Mouse (Mus musculus) small intestine, adult 2 months (tissue): ENCODE measurements around the gene Gadd45g. TPM values are rescaled to one million over a fixed set of nuclear protein-coding genes. Genes with fewer than 3 reads are reported as not detected.

Experiments
- H3K27ac ChIP-seq: fragments of 200-500 bp; 2 replicates; pipeline ENCODE4 v1.5.1; 2012; ENCODE audit warnings: low read depth, low read length, control low read depth, inconsistent platforms; ENCODE audit not compliant: insufficient read depth
- H3K27me3 ChIP-seq: fragments of 200-500 bp; 2 replicates; pipeline ENCODE4 v1.6.1; 2012; ENCODE audit warnings: mild to moderate bottlenecking, moderate library complexity, low read length, inconsistent platforms; ENCODE audit not compliant: control insufficient read depth, insufficient read depth
- H3K36me3 ChIP-seq: fragments of 200-500 bp; 2 replicates; pipeline ENCODE4 v1.6.1; 2012; ENCODE audit warnings: mild to moderate bottlenecking, low read length, control low read depth, inconsistent platforms; ENCODE audit not compliant: control insufficient read depth, insufficient read depth
- H3K4me1 ChIP-seq: fragments of 200-500 bp; 2 replicates; pipeline ENCODE4 v1.6.1; 2012; ENCODE audit warnings: low read length, inconsistent platforms, mixed read lengths; ENCODE audit not compliant: control insufficient read depth, insufficient read depth, insufficient read length
- H3K4me3 ChIP-seq: fragments of 200-500 bp; 2 replicates; pipeline ENCODE4 v1.5.1; 2012; ENCODE audit warnings: low read depth, mild to moderate bottlenecking, control low read depth, inconsistent platforms, low read length, moderate library complexity
- CTCF ChIP-seq: fragments of 200-500 bp; IDR thresholded peaks from 2 replicates; pipeline ENCODE4 v1.5.1; 2012; ENCODE audit warnings: low read depth, mild to moderate bottlenecking, control low read depth, inconsistent platforms, low read length, moderate library complexity, mixed read lengths; ENCODE audit not compliant: insufficient replicate concordance, insufficient read length; ENCODE audit errors: extremely low read depth
- POLR2A ChIP-seq: fragments of 200-500 bp; IDR thresholded peaks from 2 replicates; pipeline ENCODE4 v1.6.1; 2012; ENCODE audit warnings: low read depth, mild to moderate bottlenecking, control low read depth, inconsistent platforms, low read length, moderate library complexity
- WGBS: fragments of 180-500 bp; shearing (Covaris S2); methylation state at CpG from one replicate; pipeline ENCODE4 v1.1.7; 2018; 5-methylcytosine and 5-hydroxymethylcytosine counted together
- polyA plus RNA-seq: library from polyadenylated mRNA; depleted of rRNA; stranded (reverse); fragments of >200 nt; gene quantifications from 2 replicates; pipeline ENCODE4 v1.2.3, GENCODE M21; 2012

The Gadd45g gene
- polyA plus RNA-seq, 1 experiment = 42.2 TPM

DNA sequence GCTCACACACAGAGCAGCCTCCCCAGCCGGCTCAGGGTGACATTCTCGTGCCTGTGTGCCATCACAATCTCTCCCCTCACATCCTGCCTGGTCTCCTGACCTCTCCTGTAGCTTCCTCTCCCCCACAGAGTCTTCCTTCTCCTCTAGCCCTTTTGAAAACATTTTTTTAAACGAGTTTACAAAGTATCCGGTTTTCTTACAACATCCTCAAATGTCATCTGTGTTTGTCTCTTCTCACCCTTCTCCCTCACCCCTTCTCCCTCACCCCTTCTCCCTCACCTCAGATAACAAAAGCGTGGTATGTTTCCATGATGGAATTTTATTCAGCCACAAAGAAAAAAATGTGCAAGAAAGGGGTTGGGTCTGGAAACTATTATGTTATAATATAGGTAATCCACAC, 9.1 kb upstream of the Gadd45g start:
- Histone ChIP-seq H3K36me3 (no peaks in the 10 kb centered on the region), H3K27me3 (no peaks in the 10 kb centered on the region), H3K4me1 (no peaks in the 10 kb centered on the region; the same call in 1 of the 2 replicates), H3K27ac (no peak overlapping the region), H3K4me3 (no peak overlapping the region)
- WGBS = 30% methylated on average over 5 of the region's 5 CpGs
- TF ChIP-seq CTCF (no peak), POLR2A (no peak)

DNA sequence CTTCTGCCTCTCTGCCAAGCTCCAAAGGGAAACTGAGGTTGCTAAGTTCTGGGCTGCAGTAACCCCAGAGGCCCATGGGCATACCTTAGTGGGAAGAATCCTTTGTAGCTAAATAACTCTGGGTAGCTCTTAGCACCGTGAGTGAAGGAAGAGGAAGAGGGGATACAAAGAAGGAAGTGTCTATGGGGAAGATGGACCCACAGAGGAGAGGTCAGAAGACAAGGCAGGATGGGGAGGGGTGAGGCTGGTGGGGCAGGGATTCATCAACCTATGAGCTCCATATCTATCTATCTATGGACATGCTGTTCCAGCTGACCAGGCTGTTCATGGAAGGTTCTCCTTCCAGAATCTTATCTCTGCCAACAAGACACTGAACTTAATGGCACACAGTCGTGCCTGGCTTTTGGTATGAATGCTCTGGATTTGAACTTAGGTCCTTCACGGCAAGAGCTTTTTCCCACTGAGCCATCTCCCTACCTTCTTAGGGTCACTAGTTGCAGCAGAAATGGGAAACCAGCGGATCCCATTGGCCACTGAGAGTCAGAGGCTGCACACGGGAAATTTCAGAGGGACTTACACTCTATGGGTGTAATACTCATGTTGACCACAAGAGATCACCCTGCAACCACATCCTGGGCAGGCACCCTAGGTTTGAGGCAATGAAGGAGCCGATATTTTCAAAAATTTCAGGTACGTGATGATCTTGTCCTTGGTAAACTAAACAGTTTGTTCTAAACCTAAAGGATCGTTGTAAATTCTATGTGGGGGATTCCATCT, 7.0 kb upstream of the Gadd45g start:
- no peaks in the 10 kb centered on the region for H3K36me3 ChIP-seq
- H3K4me1 ChIP-seq = peaks cover 2% of the 10 kb centered on the region; the same call in 1 of the 2 replicates
- H3K27ac ChIP-seq = no peak overlapping the region
- H3K27me3 ChIP-seq = no peaks in the 10 kb centered on the region
- 13% methylated on average over 8 of the region's 8 CpGs for WGBS
- no peak overlapping the region for H3K4me3 ChIP-seq
- TF ChIP-seq CTCF (peak; percentile 58; the same call in 1 of the 2 replicates), POLR2A (no peak)

DNA sequence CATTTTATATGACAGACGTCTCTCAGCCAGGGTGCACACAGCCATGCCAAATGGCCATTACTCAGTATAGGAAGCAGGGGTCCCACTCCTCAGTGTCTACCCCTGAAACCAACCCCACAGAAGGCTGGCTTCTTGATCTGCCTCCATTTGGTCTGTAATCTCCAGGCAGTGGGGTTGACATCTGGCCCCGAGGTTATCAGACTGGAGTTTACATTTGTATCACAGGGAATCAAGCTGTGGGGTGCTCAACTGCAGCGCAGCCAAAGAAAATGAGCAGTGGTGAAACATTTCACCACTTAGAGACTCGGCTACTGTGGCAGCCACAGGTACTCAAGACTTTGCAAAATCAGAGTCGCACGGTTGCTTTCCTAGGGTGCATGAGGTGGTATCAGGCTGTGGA, 5.8 kb upstream of the Gadd45g start:
- 77% methylated on average over 6 of the region's 6 CpGs for WGBS
- H3K4me3 ChIP-seq = no peak overlapping the region
- no peaks in the 10 kb centered on the region for H3K36me3 ChIP-seq
- no peak overlapping the region for H3K27ac ChIP-seq
- peaks cover 6% of the 10 kb centered on the region; the same call in 1 of the 2 replicates for H3K4me1 ChIP-seq
- TF ChIP-seq POLR2A (no peak), CTCF (no peak)
- H3K27me3 ChIP-seq = no peaks in the 10 kb centered on the region

DNA sequence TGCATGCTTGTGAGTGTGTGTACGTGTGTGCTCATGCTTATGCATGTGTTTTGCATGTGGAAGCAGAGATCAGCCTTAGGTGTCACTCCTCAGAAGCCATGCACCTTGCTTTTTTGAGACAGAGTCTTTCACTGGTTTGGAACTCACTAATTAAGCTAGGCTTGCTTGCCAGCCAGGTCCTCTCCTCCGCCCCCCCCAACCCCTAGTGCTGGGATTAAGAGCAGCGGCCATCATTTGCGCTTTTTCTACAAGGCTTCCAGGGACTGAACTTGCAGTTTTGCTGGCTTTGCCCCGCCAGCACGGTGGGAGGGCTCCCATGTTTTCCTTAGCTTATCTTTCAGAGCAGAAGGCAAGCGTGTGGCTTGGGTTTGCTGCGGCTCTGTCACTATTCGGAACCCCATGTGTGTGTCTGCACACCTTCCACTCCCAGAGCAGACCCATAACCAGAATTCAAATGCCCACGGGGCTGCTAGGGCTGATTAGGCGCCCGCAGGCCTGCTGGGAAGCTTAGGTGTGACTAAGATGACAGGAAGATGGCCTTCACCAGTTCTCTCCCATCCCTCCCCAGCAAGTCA, 4.8 kb upstream of the Gadd45g start:
- Histone ChIP-seq H3K36me3 (no peaks in the 10 kb centered on the region), H3K4me3 (no peak overlapping the region), H3K4me1 (peaks cover 6% of the 10 kb centered on the region; the same call in 1 of the 2 replicates), H3K27ac (no peak overlapping the region), H3K27me3 (no peaks in the 10 kb centered on the region)
- TF ChIP-seq CTCF = no peak
- no peak for TF ChIP-seq POLR2A
- 77% methylated on average over 12 of the region's 12 CpGs for WGBS

DNA sequence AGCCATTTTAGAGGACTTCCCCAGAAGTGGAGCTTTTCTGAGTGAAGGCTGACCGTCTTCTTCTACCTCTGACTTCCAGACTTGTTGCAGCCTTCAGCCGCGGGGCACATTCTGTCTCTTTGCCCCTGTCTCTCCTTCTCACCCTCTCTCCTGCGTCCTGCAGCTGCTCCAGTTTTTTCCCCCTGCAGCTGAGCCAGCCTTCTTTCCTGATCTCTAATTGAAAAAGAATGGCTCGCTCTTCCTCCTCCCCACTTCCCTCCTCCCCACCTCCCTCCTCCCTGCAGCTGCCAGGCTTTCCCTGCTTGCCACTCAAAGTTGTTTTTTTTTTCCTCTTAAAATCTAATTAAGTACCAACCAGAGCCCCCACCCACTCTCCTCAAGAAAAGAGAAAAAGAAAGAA, 4.3 kb upstream of the Gadd45g start:
- TF ChIP-seq POLR2A (no peak), CTCF (no peak)
- H3K36me3 ChIP-seq = no peaks in the 10 kb centered on the region
- WGBS = 30% methylated on average over 5 of the region's 5 CpGs

DNA sequence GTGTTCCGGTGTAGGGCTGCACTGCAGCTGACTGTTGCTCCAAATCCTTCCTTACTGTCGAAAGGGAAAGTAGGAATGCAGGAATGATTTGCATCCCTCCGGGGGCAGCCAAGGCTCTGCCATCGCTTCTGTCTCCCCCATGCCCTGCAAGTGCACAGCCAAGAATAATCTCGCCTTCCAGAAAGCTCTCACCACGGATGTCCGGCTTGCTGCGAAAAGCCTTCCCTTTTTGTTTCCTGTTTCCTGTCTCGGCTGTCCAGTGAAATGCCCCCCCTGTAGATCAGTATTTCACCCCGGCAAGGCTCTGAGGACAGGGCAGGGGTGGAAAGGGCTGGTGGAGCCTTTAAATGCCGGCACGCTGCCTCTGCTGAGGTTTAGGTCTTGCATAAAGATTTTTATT, 3.7 kb upstream of the Gadd45g start:
- TF ChIP-seq CTCF = no peak
- TF ChIP-seq POLR2A = no peak
- no peak overlapping the region; the same call in 1 of the 2 replicates for H3K4me3 ChIP-seq
- WGBS = 29% methylated on average over 12 of the region's 12 CpGs
- no peak overlapping the region for H3K27ac ChIP-seq
- no peaks in the 10 kb centered on the region for H3K27me3 ChIP-seq
- peaks cover 6% of the 10 kb centered on the region; the same call in 1 of the 2 replicates for H3K4me1 ChIP-seq
- no peaks in the 10 kb centered on the region for H3K36me3 ChIP-seq

More for the DNA sequence above, 4.3 kb upstream of the Gadd45g start:
- Histone ChIP-seq H3K4me3 (no peak overlapping the region), H3K4me1 (peaks cover 6% of the 10 kb centered on the region; the same call in 1 of the 2 replicates), H3K27me3 (no peaks in the 10 kb centered on the region), H3K27ac (no peak overlapping the region)

DNA sequence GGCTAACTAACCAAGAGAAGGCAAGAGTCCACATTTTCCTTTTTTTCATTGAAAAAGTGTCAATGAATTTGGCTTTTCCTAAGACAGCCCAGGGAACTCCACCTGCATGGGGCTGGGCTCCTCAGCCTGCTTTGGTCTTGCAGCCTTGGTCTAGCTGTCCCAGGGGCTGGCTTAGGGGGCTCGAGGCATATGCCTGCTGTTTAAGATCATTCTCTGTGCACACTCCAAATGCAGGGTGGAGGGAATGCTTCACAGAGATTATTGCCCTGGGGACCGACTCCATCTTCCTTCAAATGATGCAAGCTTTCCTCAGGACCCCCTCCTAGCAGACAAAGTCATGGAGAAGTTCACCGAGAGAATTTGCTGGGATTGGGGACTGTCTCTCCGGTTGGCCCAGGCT, 3.2 kb upstream of the Gadd45g start:
- TF ChIP-seq CTCF (no peak), POLR2A (no peak)
- Histone ChIP-seq H3K27me3 (no peaks in the 10 kb centered on the region), H3K27ac (no peak overlapping the region), H3K4me1 (peaks cover 6% of the 10 kb centered on the region; the same call in 1 of the 2 replicates), H3K36me3 (0 out of 2 replicates have a peak, but pooled peaks cover 3% of the 10 kb centered on the region), H3K4me3 (no peak overlapping the region)
- 84% methylated on average over 4 of the region's 4 CpGs for WGBS
